Mouse (Mus musculus) spleen, adult 2 months (tissue): Measurements from ENCODE around the gene Clptm1. TPM values are rescaled to one million over a fixed set of nuclear protein-coding genes. Genes with fewer than 3 reads are reported as not detected.

Experiments used
- DNase-seq, 2 experiments: peaks; one replicate each; pipeline versions ENCODE4 v3.0.0 to v3.0.0-alpha.2; 2012 to 2021; ENCODE audit warnings: low spot score in 2 of 2, low read depth in 1 of 2
- H3K27ac ChIP-seq: fragments of 200-500 bp; 2 replicates; pipeline ENCODE4 v1.5.1; 2012; ENCODE audit warnings: low read length, inconsistent platforms; ENCODE audit not compliant: insufficient read depth
- H3K27me3 ChIP-seq: fragments of 200-500 bp; 2 replicates; pipeline ENCODE4 v1.6.1; 2012; ENCODE audit warnings: mild to moderate bottlenecking, moderate library complexity, low read length, inconsistent platforms; ENCODE audit not compliant: control insufficient read depth, insufficient read depth
- H3K36me3 ChIP-seq: fragments of 200-500 bp; 2 replicates; pipeline ENCODE4 v1.6.1; 2012; ENCODE audit warnings: mild to moderate bottlenecking, low read length, inconsistent platforms; ENCODE audit not compliant: control insufficient read depth, insufficient read depth
- H3K4me1 ChIP-seq: fragments of 200-500 bp; 2 replicates; pipeline ENCODE4 v1.6.1; 2011; ENCODE audit warnings: inconsistent platforms; ENCODE audit not compliant: control insufficient read depth, insufficient read depth, insufficient read length
- H3K4me3 ChIP-seq: fragments of 200-500 bp; 2 replicates; pipeline ENCODE4 v1.5.1; 2011; ENCODE audit warnings: mild to moderate bottlenecking, inconsistent platforms; ENCODE audit not compliant: insufficient read depth, insufficient read length; ENCODE audit errors: extremely low read depth
- CTCF ChIP-seq: fragments of 200-500 bp; IDR thresholded peaks from 2 replicates; pipeline ENCODE4 v1.5.1; 2011; ENCODE audit warnings: mild to moderate bottlenecking, inconsistent platforms; ENCODE audit not compliant: insufficient read depth, insufficient read length, insufficient replicate concordance; ENCODE audit errors: extremely low read depth
- POLR2A ChIP-seq: fragments of 200-500 bp; IDR thresholded peaks from 2 replicates; pipeline ENCODE4 v1.6.1; 2011; ENCODE audit warnings: low read depth, low read length, inconsistent platforms
- WGBS: fragments of 180-500 bp; shearing (Covaris S2); methylation state at CpG from one replicate; pipeline ENCODE4 v1.1.7; 2018; 5-methylcytosine and 5-hydroxymethylcytosine counted together
- polyA plus RNA-seq: library from polyadenylated mRNA; depleted of rRNA; stranded (reverse); fragments of >200 nt; gene quantifications from 2 replicates; pipeline ENCODE4 v1.2.3, GENCODE M21; 2012

The Clptm1 gene
- polyA plus RNA-seq, 1 experiment, result 76.3 TPM

DNA sequence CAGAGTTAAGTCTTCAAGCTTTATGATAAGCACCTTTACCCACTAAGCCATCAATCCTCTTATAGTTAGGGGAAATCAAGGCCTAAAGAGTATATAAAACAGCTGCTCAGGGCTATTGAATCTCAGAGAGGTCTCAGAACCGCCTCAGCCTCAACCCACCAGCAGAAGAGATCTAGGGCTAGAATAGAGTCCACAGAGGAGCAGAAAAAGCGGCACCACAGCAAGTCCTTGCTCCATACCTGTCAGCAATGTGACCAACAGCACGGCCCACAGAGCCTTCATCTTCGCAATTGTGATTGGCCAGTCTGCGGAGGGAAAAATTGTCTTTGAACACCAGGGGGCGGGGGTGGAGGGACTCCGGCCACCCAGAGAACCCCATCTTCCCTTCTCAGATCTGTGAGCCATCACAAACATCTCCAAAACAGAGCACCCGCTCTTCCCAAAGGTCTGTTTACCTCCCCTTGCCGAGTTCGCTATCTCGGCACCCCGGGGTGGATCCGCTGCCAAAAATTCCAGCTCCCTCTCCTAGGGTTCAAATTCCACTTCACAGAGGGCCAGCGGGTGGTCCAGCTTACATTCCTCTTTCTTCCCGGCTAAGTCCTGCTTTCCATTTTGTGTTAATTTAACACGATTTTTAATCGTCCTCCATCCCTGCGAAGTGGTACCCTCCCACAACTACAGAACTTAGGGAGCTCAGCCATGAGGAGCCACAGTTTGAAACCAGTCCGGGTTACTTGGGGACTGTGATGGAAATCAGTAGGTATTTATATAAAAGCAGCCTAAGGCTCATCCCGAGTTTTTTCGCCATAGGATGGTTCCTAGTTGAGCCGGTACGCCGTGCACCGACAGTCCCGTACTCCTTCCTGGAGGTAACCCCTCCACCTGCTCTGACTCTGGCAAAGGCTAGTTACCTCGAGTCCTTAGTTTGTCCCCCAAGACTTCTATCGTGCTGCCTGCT is 33.4 kb upstream of the Clptm1 start:
- Histone ChIP-seq H3K4me3 (peak overlapping the region; percentile 49), H3K36me3 (peaks cover 11% of the 10 kb centered on the region)

DNA sequence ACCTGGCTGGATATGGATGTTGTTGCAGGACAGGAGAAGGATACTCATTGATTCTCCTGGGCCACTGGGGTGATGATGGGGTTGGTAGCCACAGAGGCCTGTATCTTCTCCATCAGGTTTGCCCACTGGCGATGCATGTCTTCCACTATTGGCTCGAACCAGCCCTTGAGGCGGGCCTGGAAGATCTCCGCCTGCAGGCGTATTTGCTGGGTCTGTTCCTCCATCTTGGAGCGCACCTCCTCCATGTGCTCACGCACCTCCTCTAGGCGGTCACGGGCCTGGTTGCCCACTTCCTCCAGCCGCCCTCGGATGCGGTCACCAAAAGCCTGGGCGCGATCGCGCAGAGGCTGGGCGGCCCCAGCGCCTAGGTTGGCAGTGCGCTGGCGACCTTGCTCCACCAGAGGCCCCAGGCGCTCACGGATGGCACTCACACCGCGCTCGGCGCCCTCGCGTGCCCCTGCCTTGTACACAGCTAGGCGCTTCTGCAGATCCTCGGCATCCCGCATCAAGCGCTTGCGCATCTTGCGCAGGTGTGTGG is 31.6 kb upstream of the Clptm1 start:
- no peak overlapping the region for H3K4me3 ChIP-seq
- peaks cover 10% of the 10 kb centered on the region for H3K36me3 ChIP-seq
- no peak for DNase-seq
- no peaks in the 10 kb centered on the region for H3K27me3 ChIP-seq
- peaks cover 21% of the 10 kb centered on the region for H3K4me1 ChIP-seq
- H3K27ac ChIP-seq, result no peak overlapping the region
- WGBS, result 96% methylated on average over 34 of the region's 34 CpGs
- TF ChIP-seq POLR2A (no peak), CTCF (no peak)

More for the DNA sequence above, 33.4 kb upstream of the Clptm1 start:
- WGBS, result 12% methylated on average over 28 of the region's 28 CpGs
- 0 out of 2 replicates have a peak, but pooled peaks have one; percentile 27 for TF ChIP-seq CTCF
- no peak for TF ChIP-seq POLR2A
- DNase-seq, result peak in 1 of 2 experiments; percentile 23
- Histone ChIP-seq H3K4me1 (peaks cover 22% of the 10 kb centered on the region), H3K27me3 (no peaks in the 10 kb centered on the region), H3K27ac (peak overlapping the region; percentile 85)

DNA sequence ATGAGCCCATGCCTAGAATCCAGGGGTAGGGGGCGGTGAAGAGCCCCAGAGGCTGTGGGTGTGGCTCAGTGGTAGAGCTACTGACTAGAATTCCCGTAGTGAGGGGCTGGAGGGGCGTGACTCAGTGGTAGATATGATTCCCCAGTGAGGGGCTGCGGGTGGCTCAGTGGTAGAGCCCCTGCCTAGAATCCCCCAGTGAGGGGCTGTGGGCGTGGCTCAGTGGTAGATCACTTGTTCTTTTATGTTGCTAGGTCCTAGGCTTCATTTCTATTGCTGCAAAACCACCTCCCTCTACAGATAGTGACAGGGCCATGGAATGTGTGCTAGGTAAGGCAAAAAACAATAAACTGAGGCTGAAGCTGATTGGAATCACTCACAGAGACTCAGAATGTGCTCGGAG is 31.0 kb upstream of the Clptm1 start:
- TF ChIP-seq POLR2A (no peak), CTCF (no peak)
- WGBS, result 84% methylated on average over 6 of the region's 6 CpGs
- H3K27ac ChIP-seq, result no peak overlapping the region
- DNase-seq, result no peak
- H3K4me3 ChIP-seq, result no peak overlapping the region
- H3K27me3 ChIP-seq, result no peaks in the 10 kb centered on the region
- peaks cover 18% of the 10 kb centered on the region for H3K4me1 ChIP-seq
- peaks cover 10% of the 10 kb centered on the region for H3K36me3 ChIP-seq

DNA sequence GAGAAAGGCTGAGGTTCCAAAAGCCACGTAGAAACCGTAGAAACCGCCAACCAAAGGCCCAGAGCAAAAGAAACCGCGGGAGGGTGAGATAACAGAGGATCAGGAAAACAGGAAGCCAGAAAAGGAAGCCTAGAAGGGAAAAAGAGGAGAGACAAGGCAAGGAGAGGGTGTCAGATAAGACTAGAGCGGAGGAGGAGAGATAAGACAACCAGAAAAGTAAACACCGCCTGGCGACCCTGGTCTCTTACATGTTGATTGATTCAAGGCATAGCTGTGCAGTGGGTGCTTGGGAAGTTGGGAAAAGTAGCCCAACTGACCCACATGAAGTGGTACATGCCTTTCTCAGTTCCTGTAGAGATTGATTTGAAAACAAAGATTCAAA is 30.4 kb upstream of the Clptm1 start:
- 33% methylated on average over 8 of the region's 8 CpGs for WGBS
- Histone ChIP-seq H3K27me3 (no peaks in the 10 kb centered on the region), H3K4me1 (peaks cover 11% of the 10 kb centered on the region), H3K27ac (peak overlapping the region; percentile 18), H3K4me3 (no peak overlapping the region), H3K36me3 (peaks cover 10% of the 10 kb centered on the region)
- no peak for TF ChIP-seq POLR2A
- no peak for TF ChIP-seq CTCF
- no peak for DNase-seq

DNA sequence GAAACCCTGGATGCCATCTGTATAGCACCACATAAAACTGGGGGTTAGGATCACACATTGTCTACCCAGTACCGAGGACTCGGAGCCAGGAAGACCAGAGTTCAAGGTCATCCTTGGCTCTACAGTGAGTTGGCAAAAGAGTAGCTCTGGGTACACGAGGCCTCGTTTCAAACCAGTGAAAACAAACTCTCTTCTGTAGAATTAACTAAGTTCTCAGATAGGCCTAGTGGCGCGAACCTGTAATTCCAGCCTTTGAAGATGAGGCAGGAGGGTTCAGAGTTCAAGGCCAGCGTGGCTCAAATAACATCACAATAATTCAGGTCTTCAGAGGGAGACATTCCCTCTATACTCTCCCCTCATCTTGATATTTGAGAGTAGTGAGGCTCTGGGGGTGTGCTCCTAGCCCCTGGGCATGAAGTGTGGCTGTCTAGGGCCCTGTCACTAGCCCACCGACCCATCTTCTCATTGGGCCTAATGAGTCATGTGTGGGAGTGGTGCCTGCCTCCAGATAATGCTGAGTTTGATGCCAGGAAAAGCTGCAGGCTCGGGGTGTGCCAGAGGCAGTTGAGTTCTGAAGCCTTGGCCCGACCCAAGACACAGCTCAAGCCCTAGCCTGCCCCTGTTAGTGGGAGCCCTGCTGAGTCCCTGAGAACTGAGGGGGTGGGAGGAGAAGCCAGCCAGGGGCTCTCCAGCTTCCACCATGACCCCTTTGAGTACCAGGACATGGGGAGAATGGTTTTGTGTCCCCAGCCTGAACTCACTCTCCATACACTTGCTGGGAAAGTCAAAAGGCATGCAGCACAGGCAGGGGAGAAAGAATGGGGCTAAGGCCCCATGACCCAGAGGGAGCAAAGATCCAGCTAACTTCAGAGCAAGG is 29.7 kb upstream of the Clptm1 start:
- Histone ChIP-seq H3K27me3 (no peaks in the 10 kb centered on the region), H3K4me3 (no peak overlapping the region), H3K27ac (peak overlapping the region; percentile 18), H3K36me3 (peaks cover 10% of the 10 kb centered on the region), H3K4me1 (peaks cover 8% of the 10 kb centered on the region)
- TF ChIP-seq POLR2A (no peak), CTCF (no peak)
- DNase-seq, result no peak
- 82% methylated on average over 10 of the region's 10 CpGs for WGBS

DNA sequence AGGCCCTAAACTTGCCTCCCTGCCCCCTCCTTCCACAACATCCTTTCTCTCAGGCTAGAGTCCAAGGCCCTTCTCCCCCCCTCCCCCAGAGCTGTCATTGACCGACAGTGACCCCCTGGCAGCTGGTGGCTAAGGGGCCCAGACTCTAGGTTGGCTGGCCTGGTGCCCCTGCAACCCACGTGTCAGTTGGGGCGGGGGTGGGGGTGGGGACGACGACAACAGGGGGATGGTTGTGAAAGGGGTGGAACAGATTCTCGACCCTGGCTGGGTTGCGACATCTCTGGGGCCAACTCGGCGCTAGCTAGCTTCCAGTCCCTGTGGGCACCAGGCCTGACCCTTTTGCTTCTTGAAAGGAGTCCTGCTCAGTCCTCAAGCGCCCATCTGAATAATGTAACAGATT is 28.6 kb upstream of the Clptm1 start:
- DNase-seq, result no peak
- WGBS, result 36% methylated on average over 10 of the region's 10 CpGs

More for the DNA sequence above, 28.6 kb upstream of the Clptm1 start:
- TF ChIP-seq CTCF (no peak), POLR2A (no peak)
- H3K4me3 ChIP-seq, result no peak overlapping the region
- 0 out of 2 replicates have a peak overlapping the region, but pooled peaks have one; percentile 8 for H3K27ac ChIP-seq
- peaks cover 10% of the 10 kb centered on the region for H3K36me3 ChIP-seq
- no peaks in the 10 kb centered on the region; the same call in 1 of the 2 replicates for H3K4me1 ChIP-seq
- H3K27me3 ChIP-seq, result no peaks in the 10 kb centered on the region
